Mouse (Mus musculus): ENCODE results near the gene Slc39a11.

Gene Slc39a11

DNA sequence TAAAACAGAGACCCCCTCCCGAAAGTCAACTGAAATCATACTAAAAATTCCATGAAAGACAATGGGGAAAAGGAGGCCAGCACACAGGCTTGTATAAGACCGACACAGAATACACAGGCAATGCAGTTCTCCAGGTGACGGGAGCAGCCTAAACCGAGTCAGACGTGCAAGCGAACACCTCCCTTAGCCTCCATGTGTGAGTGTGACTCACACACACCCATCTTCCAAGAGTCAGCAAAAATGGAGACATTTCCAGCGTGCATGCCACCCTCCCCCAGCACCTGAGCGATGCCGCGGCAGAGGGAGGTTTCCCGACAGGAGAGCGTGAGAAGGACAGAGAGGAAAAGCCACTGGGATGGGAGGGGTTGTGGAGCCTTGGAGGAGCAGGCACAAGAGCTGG is 258.2 kb downstream of the Slc39a11 start:
- DNase-seq, result no peak

DNA sequence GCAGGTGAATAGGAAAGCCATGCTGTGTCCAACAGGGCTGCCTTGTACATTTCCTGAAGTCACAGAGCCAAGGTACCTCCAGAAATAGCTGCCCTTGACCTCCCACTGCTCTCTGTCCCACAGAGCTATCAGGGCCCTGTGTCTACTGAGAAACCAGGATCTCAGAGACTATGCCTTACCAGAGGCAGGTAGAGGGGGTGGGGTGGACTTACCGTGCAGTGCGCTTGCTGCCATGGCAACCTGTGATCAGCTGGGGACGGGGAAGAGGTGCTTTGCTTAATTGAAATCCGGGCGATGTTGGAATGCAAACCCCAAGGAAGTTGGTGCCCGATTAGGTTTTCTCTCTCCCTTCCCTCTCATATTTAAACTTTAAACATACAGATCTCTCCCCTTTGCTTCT is 260.2 kb downstream of the Slc39a11 start:
- no peak for DNase-seq

GRCm38 (mm10) chr11:113382674-113383571 is 267.0 kb downstream of the Slc39a11 start:
- no peak for DNase-seq

- DNase-seq, result no peak
Measured at GRCm38 (mm10) chr11:113381550-113381949, 268.3 kb downstream of the Slc39a11 start.

GRCm38 (mm10) chr11:113378867-113379266 is 271.0 kb downstream of the Slc39a11 start:
- DNase-seq, result no peak

DNA sequence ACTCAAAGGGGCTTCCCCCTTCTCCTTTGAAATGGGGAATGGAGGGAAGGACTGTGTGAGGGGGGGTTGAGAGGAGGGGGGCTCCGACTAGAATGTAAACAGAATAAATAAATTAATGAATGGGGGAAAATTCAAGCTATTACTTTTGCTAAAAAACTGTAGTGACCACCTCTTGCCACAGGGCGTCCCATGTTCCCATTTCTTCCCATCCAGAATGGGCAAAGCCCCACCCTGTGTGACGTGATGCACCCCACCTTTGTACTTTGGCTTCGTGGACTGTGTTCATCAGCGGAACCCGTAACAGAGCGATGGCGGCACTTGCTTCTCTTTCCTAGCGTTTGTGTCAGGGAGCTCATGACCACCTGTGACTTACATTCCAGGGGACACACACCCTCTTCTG is 273.8 kb downstream of the Slc39a11 start:
- DNase-seq, result no peak

DNA sequence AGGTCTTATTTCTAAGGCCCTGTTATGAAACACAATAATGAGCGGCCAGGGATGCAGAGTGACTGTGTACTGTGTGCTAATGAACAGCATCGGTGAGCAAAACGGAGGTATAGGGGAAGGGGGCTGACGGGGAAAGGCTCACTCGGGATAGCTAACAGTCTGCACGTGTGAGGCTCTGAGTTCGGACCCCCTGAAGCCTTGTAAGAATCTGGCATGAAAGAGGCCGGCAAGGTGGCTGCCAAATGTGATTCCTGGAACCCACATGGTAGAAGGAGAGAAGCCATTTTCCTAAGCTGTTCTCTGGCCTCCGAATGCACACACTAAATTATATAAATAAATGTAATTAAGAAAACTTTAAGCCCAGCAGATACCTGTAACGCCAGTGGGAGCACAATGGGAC is 276.0 kb downstream of the Slc39a11 start:
- no peak for DNase-seq

DNA sequence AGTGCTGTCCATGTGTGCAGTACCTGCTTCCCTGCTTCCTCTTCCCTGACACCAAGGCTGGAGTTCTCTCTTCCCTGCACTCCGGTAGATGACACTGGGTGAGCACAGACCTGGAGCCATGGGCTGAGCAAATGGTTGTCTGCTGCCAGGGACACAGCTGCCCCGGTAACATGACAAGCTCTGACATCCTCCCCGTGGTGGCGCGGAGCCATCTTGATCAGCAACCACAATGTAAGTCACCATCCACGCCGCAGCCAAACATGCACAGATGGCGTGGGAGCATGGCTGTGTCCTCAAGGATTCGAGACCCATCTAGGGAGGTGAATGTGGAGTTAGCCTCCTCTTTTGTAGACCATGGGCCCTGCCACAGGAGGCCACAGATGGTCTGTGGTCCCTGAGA is 276.5 kb downstream of the Slc39a11 start:
- no peak for DNase-seq

DNA sequence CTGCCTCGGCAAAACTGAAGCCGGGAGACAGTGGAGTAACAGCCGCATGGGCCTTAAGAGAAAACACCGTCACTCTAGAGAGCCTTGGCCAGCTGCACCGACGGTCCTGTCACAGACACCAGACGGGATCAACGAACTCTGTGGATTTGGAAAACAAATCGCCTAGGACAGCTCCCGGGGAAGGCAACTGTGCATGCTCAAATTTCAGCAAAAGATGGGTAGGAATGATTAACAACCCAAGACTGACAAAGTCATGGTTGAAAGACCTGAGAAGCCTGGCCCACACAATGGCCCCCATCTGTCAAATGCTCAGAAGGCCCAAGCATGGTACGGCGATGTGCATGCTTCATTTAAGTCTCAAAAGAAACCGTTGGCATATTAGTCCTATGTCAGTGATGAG is 281.8 kb downstream of the Slc39a11 start:
- no peak for DNase-seq

GRCm38 (mm10) chr11:113366257-113367030 is 283.4 kb downstream of the Slc39a11 start:
- no peak for DNase-seq

DNA sequence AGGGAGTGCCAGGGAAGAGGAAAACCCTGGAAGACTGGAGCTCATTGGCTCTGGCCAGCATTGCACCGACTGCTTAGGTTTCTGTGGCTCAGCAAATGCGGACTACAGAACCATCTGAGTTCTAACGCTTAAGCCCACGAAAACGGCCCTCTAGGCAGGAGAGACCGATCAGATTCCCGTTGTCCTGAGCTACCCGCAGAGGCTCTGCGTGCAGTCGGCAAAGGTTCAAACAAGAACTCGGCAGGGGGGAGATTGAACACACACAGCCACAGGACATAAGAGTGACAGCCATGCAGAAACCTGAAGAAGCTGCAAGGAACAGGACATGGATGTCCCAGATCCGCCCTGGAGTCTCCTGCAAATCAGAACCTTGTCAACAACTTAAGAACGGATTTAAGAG is 286.1 kb downstream of the Slc39a11 start:
- no peak for DNase-seq

GRCm38 (mm10) chr11:113362617-113363016 is 287.3 kb downstream of the Slc39a11 start:
- DNase-seq, result no peak

DNA sequence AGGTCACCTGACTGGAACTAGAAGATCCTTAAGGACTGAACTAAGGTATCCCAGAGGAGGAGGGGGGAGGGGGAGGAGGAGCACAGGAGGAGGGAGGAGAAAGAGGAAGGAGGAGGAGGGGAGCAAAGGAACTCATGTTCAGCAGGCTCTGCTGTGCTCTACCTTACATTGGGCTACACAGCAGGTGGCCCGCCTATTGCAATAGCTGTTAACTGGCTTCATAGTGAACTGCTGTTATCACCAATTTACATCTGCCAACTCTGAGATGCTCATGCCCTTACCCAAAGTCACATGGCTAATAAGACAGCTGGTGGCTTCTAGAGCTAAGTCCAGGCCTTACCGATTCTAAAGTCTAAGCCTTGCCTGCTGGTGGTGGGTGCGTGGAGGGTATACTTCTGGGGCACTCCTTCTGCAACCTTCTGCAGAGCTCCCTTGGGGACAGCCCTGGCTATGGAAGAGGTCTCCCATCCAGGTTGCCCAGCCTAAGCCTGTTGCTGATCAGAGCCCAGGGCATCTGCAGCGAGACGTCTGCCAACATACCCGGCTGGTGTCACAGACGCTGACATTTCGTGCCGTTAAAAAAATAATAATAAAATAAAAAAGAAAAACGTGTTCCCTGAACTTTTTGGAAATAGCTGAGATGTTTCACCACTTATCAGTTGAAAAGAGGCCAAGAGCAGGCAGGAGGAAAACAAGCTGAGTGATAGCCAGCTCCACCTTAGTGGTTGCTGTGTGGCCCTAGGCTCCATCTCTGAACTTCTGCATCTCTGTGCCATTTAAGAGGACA is 289.6 kb downstream of the Slc39a11 start:
- no peak for DNase-seq

DNA sequence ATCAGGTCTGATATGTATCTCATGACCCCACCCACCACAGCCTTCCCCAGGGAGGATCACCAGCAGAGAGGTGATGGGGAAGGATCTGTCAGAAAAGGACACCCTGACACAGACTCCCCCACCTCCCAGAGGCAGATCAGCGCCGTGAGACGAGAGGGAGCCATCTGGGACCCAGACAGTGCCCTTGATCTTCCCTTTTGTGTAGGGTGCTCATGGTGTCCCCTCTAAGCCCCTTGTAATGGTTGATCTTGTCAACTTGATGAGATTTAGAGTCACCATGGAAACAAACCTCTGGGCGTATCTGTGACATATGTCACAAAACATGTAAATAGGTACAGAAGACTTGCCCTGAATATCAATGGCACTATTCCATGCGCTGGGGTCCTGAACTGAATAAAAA is 293.9 kb downstream of the Slc39a11 start:
- no peak for DNase-seq

DNA sequence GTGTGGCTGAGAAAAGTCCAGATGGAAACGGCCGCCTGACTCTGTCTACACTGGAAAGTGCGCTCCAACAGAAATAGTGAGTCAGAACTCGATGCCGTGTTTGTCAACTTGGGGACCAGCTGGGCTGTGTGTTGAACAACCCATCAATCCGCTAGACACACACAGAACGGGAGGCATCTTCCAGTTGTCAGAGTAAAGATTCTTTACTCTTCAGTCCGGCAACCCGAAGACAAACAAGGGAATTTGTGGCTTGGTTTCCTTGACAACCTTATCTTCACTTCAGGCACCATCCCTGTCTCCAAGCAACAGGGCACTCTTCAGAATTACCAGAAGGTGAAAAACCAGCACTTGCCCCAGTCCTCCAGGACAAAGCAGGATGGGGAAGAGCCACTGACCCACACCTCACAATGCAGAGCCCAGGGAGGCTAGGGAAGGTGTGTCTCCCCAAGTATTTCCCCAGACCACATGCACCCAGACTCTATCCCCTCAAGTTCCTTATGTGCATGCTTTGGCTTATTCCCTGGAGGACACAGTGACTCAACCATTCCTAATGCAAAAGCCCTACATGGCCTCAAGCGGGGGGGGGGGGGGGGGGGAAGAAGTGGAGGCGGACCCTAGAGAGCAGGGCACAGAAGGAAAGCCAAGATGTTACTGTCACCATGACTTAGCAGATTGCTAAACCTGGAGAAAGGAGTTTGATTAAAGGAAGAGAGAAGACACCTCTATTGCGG is 297.6 kb downstream of the Slc39a11 start:
- DNase-seq, result no peak

DNA sequence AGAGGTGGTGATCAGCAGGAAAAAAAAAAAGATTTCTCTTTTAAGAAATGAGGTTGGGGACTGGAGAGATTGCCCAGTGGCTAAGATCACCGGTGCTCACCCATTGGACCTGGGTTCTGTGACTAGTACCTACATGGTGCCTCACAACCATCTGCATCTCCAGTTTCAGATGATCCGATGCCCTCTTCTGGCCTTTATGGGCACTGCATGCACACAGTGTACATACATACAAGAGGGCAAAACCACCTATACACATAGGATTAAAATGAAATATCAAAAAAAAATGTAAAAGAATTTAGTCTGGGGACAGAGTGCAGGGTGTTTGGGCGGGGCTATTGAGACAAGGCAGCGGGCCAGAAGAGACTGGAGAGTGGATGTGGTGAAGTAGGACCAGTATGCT is 299.3 kb downstream of the Slc39a11 start:
- DNase-seq, result no peak

GRCm38 (mm10) chr11:113346895-113347514 is 302.9 kb downstream of the Slc39a11 start:
- no peak for DNase-seq

DNA sequence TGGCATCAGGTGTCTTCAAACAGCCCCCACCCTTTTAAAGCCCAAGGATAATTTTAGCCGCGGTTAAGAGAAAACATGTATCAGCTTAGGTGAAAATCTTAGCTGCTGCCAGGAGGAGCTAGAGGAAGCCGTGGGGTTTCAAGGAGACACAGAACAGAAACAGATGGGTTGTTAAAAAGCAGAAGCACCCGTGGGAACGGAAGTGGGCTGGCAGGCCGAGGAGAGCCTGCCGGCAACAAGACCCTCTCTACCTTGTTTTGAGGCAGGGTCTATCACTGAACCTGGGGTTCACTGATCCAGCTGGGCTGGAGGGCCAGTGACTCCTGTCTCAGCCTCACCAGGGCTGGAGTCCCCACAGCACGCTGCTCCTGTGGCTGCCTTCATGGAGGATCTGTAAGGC is 310.1 kb downstream of the Slc39a11 start:
- DNase-seq, result no peak

- no peak for DNase-seq
Measured at GRCm38 (mm10) chr11:113338581-113338980, 311.3 kb downstream of the Slc39a11 start.

DNA sequence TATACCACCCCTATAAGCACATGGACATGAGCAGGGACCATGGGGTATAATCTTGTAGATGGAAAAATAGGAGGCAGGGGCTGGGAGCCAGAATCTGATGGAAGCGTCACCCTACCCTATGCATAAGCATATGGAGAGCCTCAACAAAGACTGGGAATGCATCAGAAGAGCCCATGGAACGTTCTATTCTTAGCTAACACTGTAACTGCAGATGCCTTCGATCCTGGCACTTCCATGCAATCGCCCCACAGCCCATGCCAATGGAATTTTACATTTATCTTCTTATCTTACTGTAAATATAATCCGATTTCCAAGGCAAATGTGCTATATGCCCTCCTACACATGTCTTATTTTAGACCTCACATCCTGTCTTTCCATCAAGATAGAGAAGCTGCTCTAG is 314.2 kb downstream of the Slc39a11 start:
- no peak for DNase-seq

- DNase-seq, result no peak
Measured at GRCm38 (mm10) chr11:113334444-113334881, 315.4 kb downstream of the Slc39a11 start.

GRCm38 (mm10) chr11:113333535-113333934 is 316.3 kb downstream of the Slc39a11 start:
- DNase-seq, result no peak

All from lung, postnatal 14 days (tissue).